Mouse (Mus musculus) lung, adult 2 months (tissue): ENCODE measurements around the gene Stfa3. TPM values are rescaled to one million over a fixed set of nuclear protein-coding genes. Genes with fewer than 3 reads are reported as not detected.
A peak's percentile ranks its signal among the peaks of the same experiment; 100 is the strongest.

Experiments
- DNase-seq: peaks from one replicate; pipeline ENCODE4 v3.0.0; 2022
- H3K4me1 ChIP-seq: fragments of 200-500 bp; 2 replicates; pipeline ENCODE4 v1.6.1; 2011; ENCODE audit warnings: low read length; ENCODE audit not compliant: control insufficient read depth, insufficient read depth
- H3K4me3 ChIP-seq: fragments of 200-500 bp; replicated peaks from 2 replicates; pipeline ENCODE3; 2011; ENCODE audit warnings: low read depth, mild to moderate bottlenecking, control low read depth, low read length; ENCODE audit errors: extremely low read depth
- CTCF ChIP-seq: fragments of 200-500 bp; IDR thresholded peaks from 2 replicates; pipeline ENCODE4 v1.5.1; 2011; ENCODE audit warnings: mild to moderate bottlenecking, low read length, control low read depth; ENCODE audit not compliant: insufficient read depth
- POLR2A ChIP-seq: fragments of 200-500 bp; IDR thresholded peaks from 2 replicates; pipeline ENCODE4 v1.6.1; 2011; ENCODE audit warnings: low read depth, mild to moderate bottlenecking, control low read depth, low read length, borderline replicate concordance; ENCODE audit errors: extremely low read depth
- WGBS: fragments of 180-500 bp; shearing (Covaris S2); methylation state at CpG from one replicate; pipeline ENCODE4 v1.1.7; 2018; 5-methylcytosine and 5-hydroxymethylcytosine counted together
- polyA plus RNA-seq: library from polyadenylated mRNA; depleted of rRNA; stranded (reverse); fragments of >200 nt; gene quantifications from 2 replicates; pipeline ENCODE4 v1.2.3, GENCODE M21; 2012; rRNA removed

Gene Stfa3
- polyA plus RNA-seq: not detected in 2 replicates

- WGBS: 61% methylated on average over 4 of the region's 4 CpGs
- no peak within 1 kb of the TSS for H3K4me3 ChIP-seq
- no peak for DNase-seq
- no peaks in the 10 kb centered on the region for H3K4me1 ChIP-seq
- no peak for TF ChIP-seq POLR2A
- no peak for TF ChIP-seq CTCF
Observed at GRCm38 (mm10) chr16:36455342-36455802, at the start of gene Stfa3. TSS of gene Stfa3 (minus strand) at chr16:36455392.

GRCm38 (mm10) chr16:36502286-36502685 is 47.1 kb upstream of the Stfa3 start:
- TF ChIP-seq CTCF (no peak), POLR2A (no peak)
- no peak overlapping the region for H3K4me3 ChIP-seq
- no peaks in the 10 kb centered on the region for H3K4me1 ChIP-seq
- WGBS: 30% methylated on average over 2 of the region's 2 CpGs
- DNase-seq: no peak

GRCm38 (mm10) chr16:36492420-36492819 is 37.2 kb upstream of the Stfa3 start:
- TF ChIP-seq CTCF: no peak
- WGBS: 67% methylated on average over 1 of the region's 1 CpGs
- Histone ChIP-seq H3K4me3 (no peak overlapping the region), H3K4me1 (no peaks in the 10 kb centered on the region)
- no peak for DNase-seq

GRCm38 (mm10) chr16:36476866-36477265 is 21.7 kb upstream of the Stfa3 start:
- no peaks in the 10 kb centered on the region for H3K4me1 ChIP-seq
- TF ChIP-seq CTCF (no peak), POLR2A (no peak)
- DNase-seq: no peak
- WGBS: 46% methylated on average over 9 of the region's 9 CpGs
- H3K4me3 ChIP-seq: no peak overlapping the region

GRCm38 (mm10) chr16:36475530-36475929 is 20.3 kb upstream of the Stfa3 start:
- TF ChIP-seq CTCF (no peak), POLR2A (no peak)
- no peak for DNase-seq
- Histone ChIP-seq H3K4me1 (no peaks in the 10 kb centered on the region), H3K4me3 (no peak overlapping the region)
- 82% methylated on average over 3 of the region's 3 CpGs for WGBS

GRCm38 (mm10) chr16:36474849-36475248 is 19.7 kb upstream of the Stfa3 start:
- Histone ChIP-seq H3K4me3 (no peak overlapping the region), H3K4me1 (no peaks in the 10 kb centered on the region)
- TF ChIP-seq POLR2A (no peak), CTCF (no peak)
- no peak for DNase-seq
- 58% methylated on average over 2 of the region's 2 CpGs for WGBS

- 50% methylated on average over 17 of the region's 17 CpGs for WGBS
- DNase-seq: peak; percentile 33
Observed at GRCm38 (mm10) chr16:36473217-36474216, 18.3 kb upstream of the Stfa3 start.

GRCm38 (mm10) chr16:36471066-36471633 is 16.0 kb upstream of the Stfa3 start:
- 56% methylated on average over 13 of the region's 13 CpGs for WGBS
- DNase-seq: no peak
- Histone ChIP-seq H3K4me3 (no peak overlapping the region), H3K4me1 (no peaks in the 10 kb centered on the region)
- no peak for TF ChIP-seq CTCF
- TF ChIP-seq POLR2A: no peak

More at GRCm38 (mm10) chr16:36473217-36474216, 18.3 kb upstream of the Stfa3 start:
- TF ChIP-seq CTCF: peak; percentile 76
- TF ChIP-seq POLR2A: no peak
- H3K4me1 ChIP-seq: no peaks in the 10 kb centered on the region
- no peak overlapping the region for H3K4me3 ChIP-seq

- 10% methylated on average over 2 of the region's 2 CpGs for WGBS
- Histone ChIP-seq H3K4me3 (no peak overlapping the region), H3K4me1 (no peaks in the 10 kb centered on the region)
- TF ChIP-seq POLR2A (no peak), CTCF (no peak)
- DNase-seq: no peak
Observed at GRCm38 (mm10) chr16:36469955-36470478, 14.8 kb upstream of the Stfa3 start.
